Mouse (Mus musculus) thymus, adult 2 months (tissue): ENCODE results near the gene Agxt2. TPM values are rescaled to one million over a fixed set of nuclear protein-coding genes. Genes with fewer than 3 reads are reported as not detected.

Source experiments
- DNase-seq: peaks from one replicate; pipeline ENCODE4 v3.0.0; 2021
- H3K27ac ChIP-seq: fragments of 200-500 bp; 2 replicates; pipeline ENCODE4 v1.5.1; 2012; ENCODE audit warnings: low read length, control low read depth; ENCODE audit not compliant: control insufficient read depth, insufficient read depth
- H3K27me3 ChIP-seq: fragments of 200-500 bp; 2 replicates; pipeline ENCODE4 v1.6.1; 2012; ENCODE audit warnings: mild to moderate bottlenecking, low read length, moderate library complexity, mixed read lengths; ENCODE audit not compliant: control insufficient read depth, insufficient read depth
- H3K36me3 ChIP-seq: fragments of 200-500 bp; 2 replicates; pipeline ENCODE4 v1.6.1; 2012; ENCODE audit warnings: mild to moderate bottlenecking, low read length, moderate library complexity; ENCODE audit not compliant: control insufficient read depth, insufficient read depth
- H3K4me1 ChIP-seq: fragments of 200-500 bp; replicated peaks from 2 replicates; pipeline ENCODE4 v1.6.1; 2012; ENCODE audit warnings: low read length; ENCODE audit not compliant: control insufficient read depth, insufficient read depth
- H3K4me3 ChIP-seq: fragments of 200-500 bp; 2 replicates; pipeline ENCODE4 v1.5.1; 2012; ENCODE audit warnings: mild to moderate bottlenecking, low read length, control low read depth, moderate library complexity; ENCODE audit not compliant: control insufficient read depth, insufficient read depth
- CTCF ChIP-seq: fragments of 200-500 bp; IDR thresholded peaks from 2 replicates; pipeline ENCODE4 v1.5.1; 2012; ENCODE audit warnings: mild to moderate bottlenecking, control low read depth, low read length, moderate library complexity, borderline replicate concordance; ENCODE audit not compliant: control insufficient read depth, poor library complexity, insufficient read depth; ENCODE audit errors: extremely low read depth
- POLR2A ChIP-seq: fragments of 200-500 bp; IDR thresholded peaks from 2 replicates; pipeline ENCODE4 v1.6.1; 2012; ENCODE audit warnings: mild to moderate bottlenecking, low read length, control low read depth, moderate library complexity; ENCODE audit not compliant: control insufficient read depth, poor library complexity, insufficient read depth; ENCODE audit errors: extremely low read depth
- WGBS: fragments of 180-500 bp; shearing (Covaris S2); methylation state at CpG from one replicate; pipeline ENCODE4 v1.1.7; 2018; 5-methylcytosine and 5-hydroxymethylcytosine counted together
- polyA plus RNA-seq: library from polyadenylated mRNA; depleted of rRNA; stranded (reverse); fragments of >200 nt; gene quantifications from 2 replicates; pipeline ENCODE4 v1.2.3, GENCODE M21; 2012

The Agxt2 gene
- polyA plus RNA-seq, 1 experiment = not detected

DNA sequence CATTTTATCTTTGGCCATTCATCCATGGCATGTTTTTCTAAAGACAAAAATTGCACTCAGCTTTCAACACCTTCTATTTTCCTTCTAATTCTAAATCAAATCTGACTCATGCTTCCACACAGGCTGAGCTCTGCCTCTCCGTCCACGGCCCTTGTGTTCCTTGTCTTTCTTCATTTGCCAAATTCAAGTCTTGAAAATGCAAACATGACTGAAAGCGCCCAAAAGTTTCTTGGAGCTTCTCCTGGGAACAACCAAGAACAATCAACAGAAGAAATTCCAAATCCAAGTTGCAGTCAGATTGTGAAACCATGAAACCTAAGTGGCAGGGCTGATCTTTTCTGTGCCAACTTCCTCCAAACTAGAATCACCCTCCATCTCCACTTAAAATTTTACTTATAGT, 19.7 kb upstream of the Agxt2 start:
- H3K4me1 ChIP-seq = no peaks in the 10 kb centered on the region
- no peaks in the 10 kb centered on the region for H3K36me3 ChIP-seq
- no peak overlapping the region for H3K4me3 ChIP-seq
- DNase-seq = no peak
- H3K27ac ChIP-seq = no peak overlapping the region
- 87% methylated on average over 3 of the region's 3 CpGs for WGBS
- no peak for TF ChIP-seq CTCF
- TF ChIP-seq POLR2A = no peak
- H3K27me3 ChIP-seq = no peaks in the 10 kb centered on the region

GRCm38 (mm10) chr15:10347044-10347443, 11.3 kb upstream of the Agxt2 start:
- DNase-seq = no peak
- no peaks in the 10 kb centered on the region for H3K36me3 ChIP-seq
- no peak overlapping the region for H3K27ac ChIP-seq
- H3K27me3 ChIP-seq = no peaks in the 10 kb centered on the region
- WGBS = 59% methylated on average over 6 of the region's 6 CpGs
- TF ChIP-seq POLR2A = no peak
- no peak for TF ChIP-seq CTCF
- no peak overlapping the region for H3K4me3 ChIP-seq
- H3K4me1 ChIP-seq = no peaks in the 10 kb centered on the region

DNA sequence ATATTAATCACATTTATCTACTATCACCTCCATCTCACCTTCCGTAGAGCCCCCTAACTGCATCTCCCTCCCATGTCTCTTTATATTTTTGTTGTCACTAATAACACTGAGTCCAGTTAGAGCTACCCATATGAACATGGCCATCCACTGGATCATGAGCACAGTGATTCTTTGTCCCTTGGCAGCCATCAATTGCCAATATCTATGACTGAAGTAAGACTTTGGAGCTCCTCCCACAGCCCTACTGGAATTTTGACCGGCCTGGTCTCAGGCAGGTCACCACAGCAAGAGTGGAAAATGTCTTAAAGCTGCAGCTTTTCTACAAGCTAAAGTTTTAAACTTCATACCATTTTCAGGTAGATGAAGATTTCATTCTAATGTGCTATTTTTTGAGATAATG, 8.0 kb downstream of the Agxt2 start:
- no peak for TF ChIP-seq POLR2A
- no peak for TF ChIP-seq CTCF
- H3K27ac ChIP-seq = no peak overlapping the region
- no peaks in the 10 kb centered on the region for H3K36me3 ChIP-seq
- WGBS = 97% methylated on average over 2 of the region's 2 CpGs
- H3K4me3 ChIP-seq = no peak overlapping the region
- no peak for DNase-seq
- H3K27me3 ChIP-seq = no peaks in the 10 kb centered on the region
- no peaks in the 10 kb centered on the region for H3K4me1 ChIP-seq

- DNase-seq = no peak
- 93% methylated on average over 3 of the region's 3 CpGs for WGBS
- Histone ChIP-seq H3K4me1 (no peaks in the 10 kb centered on the region), H3K36me3 (no peaks in the 10 kb centered on the region), H3K27ac (no peak overlapping the region), H3K27me3 (no peaks in the 10 kb centered on the region), H3K4me3 (no peak overlapping the region)
- no peak for TF ChIP-seq POLR2A
- no peak for TF ChIP-seq CTCF
Observed at GRCm38 (mm10) chr15:10375404-10375803, 17.1 kb downstream of the Agxt2 start.

DNA sequence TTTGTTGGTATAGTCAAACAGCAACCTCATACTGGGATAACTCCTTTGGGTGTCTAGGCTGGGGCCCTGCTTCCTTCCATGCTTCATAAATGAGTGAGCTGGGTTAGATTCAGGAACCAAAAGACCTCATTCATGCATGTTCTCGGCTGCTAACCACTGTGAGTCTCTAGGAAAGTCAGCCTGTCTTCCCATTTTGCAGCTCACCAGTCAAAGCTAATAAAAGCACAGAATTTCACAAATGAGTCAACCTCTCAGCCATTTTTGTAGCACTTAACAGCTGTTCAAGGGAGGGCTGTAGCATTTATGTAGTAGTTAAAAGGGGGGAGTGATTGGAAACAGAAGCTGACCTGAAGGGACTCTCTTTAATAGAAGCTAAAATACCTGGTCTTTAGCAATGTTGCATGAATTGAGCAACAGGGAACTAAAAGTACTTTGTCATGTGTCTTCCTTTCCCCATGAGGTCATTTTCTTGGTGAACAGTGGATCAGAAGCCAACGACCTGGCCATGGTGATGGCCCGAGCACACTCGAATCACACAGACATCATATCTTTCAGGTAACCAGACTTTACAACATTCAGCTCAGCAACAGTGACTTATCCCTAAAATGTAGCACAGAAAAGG, 20.1 kb downstream of the Agxt2 start:
- no peak for DNase-seq
- H3K27ac ChIP-seq = no peak overlapping the region
- no peaks in the 10 kb centered on the region for H3K36me3 ChIP-seq
- H3K4me1 ChIP-seq = no peaks in the 10 kb centered on the region
- WGBS = 83% methylated on average over 4 of the region's 4 CpGs
- H3K4me3 ChIP-seq = no peak overlapping the region
- TF ChIP-seq CTCF (no peak), POLR2A (no peak)
- no peaks in the 10 kb centered on the region for H3K27me3 ChIP-seq

GRCm38 (mm10) chr15:10379757-10380458, 21.6 kb downstream of the Agxt2 start:
- H3K27ac ChIP-seq = no peak overlapping the region
- DNase-seq = no peak
- H3K36me3 ChIP-seq = no peaks in the 10 kb centered on the region
- no peak overlapping the region for H3K4me3 ChIP-seq
- no peak for TF ChIP-seq CTCF
- TF ChIP-seq POLR2A = no peak
- WGBS = 95% methylated on average over 3 of the region's 3 CpGs
- no peaks in the 10 kb centered on the region for H3K27me3 ChIP-seq
- H3K4me1 ChIP-seq = no peaks in the 10 kb centered on the region

DNA sequence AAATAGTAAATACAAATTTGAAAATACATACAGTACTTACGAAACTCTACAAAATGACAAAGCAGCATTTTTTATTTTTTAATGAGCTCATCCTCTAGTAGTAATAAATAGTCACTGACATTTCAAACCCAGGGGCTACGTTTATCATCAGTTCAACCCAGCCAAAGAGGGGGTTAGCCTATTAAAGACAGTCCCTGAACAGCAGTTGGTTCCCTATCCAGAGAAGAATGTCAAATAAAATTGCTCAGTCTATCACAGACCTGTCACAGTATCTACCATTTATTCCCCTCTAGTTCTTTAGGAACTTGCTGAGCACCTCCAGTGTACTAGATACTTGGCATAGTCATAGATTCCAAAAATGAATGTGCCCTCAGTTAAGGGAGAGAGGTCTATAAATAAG, 28.9 kb downstream of the Agxt2 start:
- no peaks in the 10 kb centered on the region for H3K4me1 ChIP-seq
- WGBS = 88% methylated on average over 2 of the region's 2 CpGs
- H3K36me3 ChIP-seq = no peaks in the 10 kb centered on the region
- no peaks in the 10 kb centered on the region for H3K27me3 ChIP-seq
- H3K4me3 ChIP-seq = no peak overlapping the region
- no peak overlapping the region for H3K27ac ChIP-seq
- TF ChIP-seq POLR2A (no peak), CTCF (no peak)
- no peak for DNase-seq
